Mouse (Mus musculus) limb, embryonic 11.5 days (tissue): ENCODE results near the gene Rab44. TPM values are rescaled to one million over a fixed set of nuclear protein-coding genes. Genes with fewer than 3 reads are reported as not detected.

ENCODE experiments used
- ATAC-seq: fragments of 200-750 bp; cut with Nextera tagmentation; 2 replicates; pipeline ENCODE4 v1.8.0; 2017; ENCODE audit warnings: low read depth; ENCODE audit not compliant: insufficient number of reproducible peaks, low FRiP score, low TSS enrichment
- DNase-seq: peaks from one replicate; pipeline ENCODE4 v3.0.0-alpha.2; 2015; ENCODE audit warnings: low spot score
- H3K27ac ChIP-seq: fragments of 300-500 bp; sonication (generic); replicated peaks from 2 replicates; pipeline ENCODE4 v1.5.1; 2014; ENCODE audit warnings: low read depth, mild to moderate bottlenecking, low read length
- H3K27me3 ChIP-seq: fragments of 300-500 bp; sonication (generic); 2 replicates; pipeline ENCODE4 v1.6.1; 2014; ENCODE audit warnings: mild to moderate bottlenecking, low read length, mixed read lengths; ENCODE audit not compliant: control insufficient read depth, insufficient read depth
- H3K36me3 ChIP-seq: fragments of 300-500 bp; sonication (generic); 2 replicates; pipeline ENCODE4 v1.6.1; 2014; ENCODE audit warnings: mild to moderate bottlenecking, low read length, moderate library complexity, mixed read lengths; ENCODE audit not compliant: control insufficient read depth, insufficient read depth
- H3K4me1 ChIP-seq: fragments of 300-500 bp; sonication (generic); 2 replicates; pipeline ENCODE4 v1.6.1; 2014; ENCODE audit warnings: low read length, mixed read lengths; ENCODE audit not compliant: control insufficient read depth, insufficient read depth
- H3K4me2 ChIP-seq: fragments of 300-500 bp; sonication (generic); 2 replicates; pipeline ENCODE4 v1.6.1; 2014; ENCODE audit warnings: low read depth, mild to moderate bottlenecking, moderate library complexity; ENCODE audit not compliant: severe bottlenecking
- H3K4me3 ChIP-seq: fragments of 300-500 bp; sonication (generic); 2 replicates; pipeline ENCODE4 v1.5.1; 2014; ENCODE audit warnings: low read depth, low read length
- H3K9ac ChIP-seq: fragments of 300-500 bp; sonication (generic); 2 replicates; pipeline ENCODE4 v1.6.1; 2014; ENCODE audit warnings: mild to moderate bottlenecking, low read length
- H3K9me3 ChIP-seq: fragments of 300-500 bp; sonication (generic); 2 replicates; pipeline ENCODE4 v1.6.1; 2016; ENCODE audit warnings: low read length; ENCODE audit not compliant: control insufficient read depth
- WGBS: fragments of 180-500 bp; shearing (Covaris S2); extraction: QIAGEN DNeasy Blood & Tissue Kit; methylation state at CpG from one replicate; pipeline ENCODE4 v1.1.7; 2014; 5-methylcytosine and 5-hydroxymethylcytosine counted together
- polyA plus RNA-seq: library from polyadenylated mRNA; unstranded; fragments of >200 nt; fragmentation: Nextera tagmentation; extraction: Ambion mirVana; gene quantifications from 2 replicates; pipeline ENCODE4 v1.2.1, GENCODE M21; 2014

Gene Rab44
- polyA plus RNA-seq, 1 experiment from 2014 or later, result not detected

DNA sequence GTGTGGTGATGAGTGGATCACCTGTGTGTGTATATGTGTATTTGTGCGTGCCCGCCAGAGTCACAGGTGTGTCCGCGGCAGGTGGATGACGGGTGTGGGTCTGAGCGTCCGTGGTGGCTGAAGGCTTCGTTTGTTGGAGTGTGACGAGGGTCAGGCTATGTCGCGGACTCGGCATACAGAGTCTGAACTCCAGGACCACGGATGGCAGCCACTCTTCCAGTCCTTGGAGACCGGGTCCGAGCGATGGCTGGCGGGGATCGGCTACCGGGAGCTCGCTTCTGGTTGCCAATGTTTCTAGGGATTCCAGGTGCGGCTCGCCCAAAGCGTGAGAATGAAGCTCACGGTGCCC, 20.0 kb upstream of the Rab44 start:
- no peaks in the 10 kb centered on the region for H3K9me3 ChIP-seq
- H3K27ac ChIP-seq, result no peak overlapping the region
- peak overlapping the region; percentile 33 for H3K4me3 ChIP-seq
- DNase-seq (peak; percentile 47), ATAC-seq (0 out of 2 replicates have a peak, but pooled peaks have one; percentile 2)
- H3K4me1 ChIP-seq, result peaks cover 19% of the 10 kb centered on the region
- H3K4me2 ChIP-seq, result peak overlapping the region; percentile 79
- no peaks in the 10 kb centered on the region for H3K36me3 ChIP-seq
- under 1% methylated on average over 24 of the region's 24 CpGs for WGBS
- no peak overlapping the region; the same call in 1 of the 2 replicates for H3K9ac ChIP-seq
- H3K27me3 ChIP-seq, result peaks cover 18% of the 10 kb centered on the region

DNA sequence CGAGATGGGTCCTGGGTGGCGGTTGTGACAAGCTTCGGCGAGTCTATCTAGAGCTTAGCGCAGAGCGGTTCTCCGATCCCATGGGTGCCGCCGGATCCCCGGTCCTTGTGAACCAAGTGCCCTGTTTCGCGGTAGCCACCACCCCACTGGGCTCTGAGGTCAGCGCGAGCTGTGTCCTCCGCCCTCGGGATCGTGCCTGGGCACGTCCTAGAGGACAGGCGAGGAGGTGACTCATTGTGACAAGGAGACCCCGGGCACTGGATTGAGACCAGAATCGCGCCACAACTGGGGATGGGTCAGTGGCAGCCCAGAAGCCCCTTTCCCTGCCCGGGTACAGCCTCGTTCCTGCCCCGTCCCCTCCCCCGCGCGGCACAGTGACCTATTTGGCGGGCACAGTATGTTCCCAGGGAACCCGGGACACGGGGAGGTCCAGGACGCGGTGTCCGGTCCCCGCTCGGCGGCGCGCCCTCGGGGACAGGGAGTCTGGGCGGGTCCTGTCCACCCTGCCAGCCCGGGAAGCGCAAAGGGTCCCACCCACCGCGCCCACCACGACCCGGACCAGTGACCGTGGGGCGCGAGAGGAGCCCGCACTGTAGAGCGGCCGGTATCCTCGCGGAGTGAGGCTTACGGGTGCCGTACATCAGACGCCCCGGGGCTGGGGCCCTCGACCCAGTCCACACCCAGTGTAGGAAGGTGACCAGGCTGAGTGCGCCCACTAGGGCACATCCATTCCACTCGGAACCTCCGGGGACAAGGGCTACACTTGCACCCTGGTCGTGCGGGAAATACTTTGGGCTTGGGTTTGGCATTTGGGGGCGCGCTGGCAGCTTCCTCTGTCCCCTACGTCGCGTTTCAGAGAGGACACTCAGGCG, 19.4 kb upstream of the Rab44 start:
- peaks cover 18% of the 10 kb centered on the region for H3K27me3 ChIP-seq
- peak overlapping the region; percentile 46 for H3K9ac ChIP-seq
- H3K27ac ChIP-seq, result no peak overlapping the region
- ATAC-seq (0 out of 2 replicates have a peak, but pooled peaks have one; percentile 55), DNase-seq (peak; percentile 52)
- peaks cover 19% of the 10 kb centered on the region for H3K4me1 ChIP-seq
- under 1% methylated on average over 71 of the region's 71 CpGs for WGBS
- H3K36me3 ChIP-seq, result no peaks in the 10 kb centered on the region
- no peaks in the 10 kb centered on the region for H3K9me3 ChIP-seq
- H3K4me2 ChIP-seq, result peak overlapping the region; percentile 79
- peak overlapping the region; percentile 33 for H3K4me3 ChIP-seq

DNA sequence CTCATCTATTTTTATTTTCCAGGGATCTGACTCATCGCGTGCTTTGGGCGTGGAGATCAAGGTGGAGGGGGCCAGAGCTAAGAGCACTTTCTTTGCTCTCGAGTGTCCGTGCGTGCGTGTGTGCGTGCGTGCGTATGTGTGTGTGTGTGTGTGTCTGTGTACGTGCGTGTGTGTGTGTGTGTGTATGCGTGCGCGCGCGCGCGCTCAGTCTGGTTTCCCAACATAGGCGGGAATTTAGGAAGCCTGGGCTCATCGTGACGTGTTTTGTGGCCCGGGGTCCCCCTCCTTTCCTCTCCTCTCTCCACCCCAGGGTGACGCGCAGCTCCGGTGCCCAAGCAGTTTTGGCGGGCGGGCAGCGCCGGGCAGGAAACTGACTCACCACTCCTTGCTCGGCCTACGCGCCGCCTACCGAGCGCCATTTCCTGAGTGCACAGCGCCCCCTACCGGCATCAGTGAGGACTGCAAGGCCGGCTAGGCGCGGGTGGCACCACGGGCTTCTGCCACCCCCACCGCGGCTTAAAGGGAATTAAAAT, 18.7 kb upstream of the Rab44 start:
- Histone ChIP-seq H3K27ac (no peak overlapping the region), H3K4me2 (peak overlapping the region; percentile 79), H3K36me3 (no peaks in the 10 kb centered on the region), H3K4me1 (peaks cover 19% of the 10 kb centered on the region), H3K9me3 (no peaks in the 10 kb centered on the region), H3K4me3 (peak overlapping the region; percentile 33), H3K27me3 (peaks cover 18% of the 10 kb centered on the region), H3K9ac (peak overlapping the region; percentile 19; the same call in 1 of the 2 replicates)
- DNase-seq (peak; percentile 96), ATAC-seq (peak; percentile 40; the same call in 1 of the 2 replicates)
- under 1% methylated on average over 44 of the region's 44 CpGs for WGBS

DNA sequence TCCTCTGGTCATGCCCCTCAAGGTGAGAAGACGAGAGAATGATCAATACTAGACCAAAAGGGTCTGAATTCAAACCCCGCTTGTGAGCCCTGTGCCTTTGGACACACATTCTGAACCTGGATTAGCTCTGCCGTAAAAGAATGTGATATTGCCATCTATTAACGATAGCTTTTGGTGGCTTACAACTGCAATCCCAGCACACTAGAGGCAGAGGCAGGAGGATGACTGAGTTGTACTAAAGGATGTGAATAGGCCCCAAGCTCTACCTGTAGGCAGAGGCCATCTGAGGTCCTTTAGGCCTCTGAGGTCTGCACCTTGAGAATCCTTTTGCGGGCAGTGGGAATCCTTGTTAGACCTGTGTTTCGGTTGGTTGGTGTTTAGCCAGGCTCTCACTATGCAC, 17.7 kb upstream of the Rab44 start:
- Histone ChIP-seq H3K27ac (no peak overlapping the region), H3K27me3 (peaks cover 18% of the 10 kb centered on the region), H3K36me3 (no peaks in the 10 kb centered on the region), H3K4me3 (no peak overlapping the region), H3K9me3 (no peaks in the 10 kb centered on the region), H3K4me1 (peaks cover 19% of the 10 kb centered on the region), H3K4me2 (no peak overlapping the region), H3K9ac (no peak overlapping the region)
- WGBS, result 87% methylated on average over 6 of the region's 6 CpGs
- ATAC-seq, result no peak
- DNase-seq, result no peak

DNA sequence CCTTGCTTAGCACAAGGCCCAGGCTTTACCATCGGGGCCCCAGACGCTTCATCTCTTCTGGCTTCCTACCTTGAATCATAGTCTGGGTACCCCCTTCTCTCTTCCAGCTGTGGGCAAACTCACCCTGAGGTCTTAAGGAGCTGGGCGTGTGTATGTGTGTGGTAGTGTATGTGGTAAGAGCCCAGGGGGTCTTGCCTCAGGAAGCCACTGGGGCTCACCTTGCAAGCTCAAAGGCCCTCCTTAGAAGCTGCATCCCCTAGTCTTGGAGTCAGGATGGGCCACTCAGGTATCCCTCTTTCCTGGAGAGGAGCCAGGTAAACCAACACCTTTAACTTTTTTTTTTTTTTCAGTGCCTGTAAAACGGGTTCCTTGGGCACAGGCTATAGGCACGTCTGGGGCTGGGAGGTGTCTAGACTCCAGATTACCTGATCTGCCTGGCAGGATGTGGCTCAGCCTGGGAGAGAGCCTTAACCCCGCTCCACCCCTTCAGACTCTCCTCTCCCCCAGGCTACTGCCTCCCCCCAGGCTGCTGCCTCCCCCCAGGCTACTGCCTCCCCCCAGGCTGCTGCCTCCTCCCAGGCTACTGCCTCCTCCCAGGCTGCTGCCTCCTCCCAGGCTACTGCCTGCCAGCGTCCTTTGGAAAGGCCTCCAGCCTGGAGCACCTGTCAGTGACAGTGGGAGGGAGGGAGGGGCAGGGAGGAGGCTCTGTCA, 16.9 kb upstream of the Rab44 start:
- ATAC-seq, result no peak
- Histone ChIP-seq H3K36me3 (no peaks in the 10 kb centered on the region), H3K4me1 (peaks cover 19% of the 10 kb centered on the region)

DNA sequence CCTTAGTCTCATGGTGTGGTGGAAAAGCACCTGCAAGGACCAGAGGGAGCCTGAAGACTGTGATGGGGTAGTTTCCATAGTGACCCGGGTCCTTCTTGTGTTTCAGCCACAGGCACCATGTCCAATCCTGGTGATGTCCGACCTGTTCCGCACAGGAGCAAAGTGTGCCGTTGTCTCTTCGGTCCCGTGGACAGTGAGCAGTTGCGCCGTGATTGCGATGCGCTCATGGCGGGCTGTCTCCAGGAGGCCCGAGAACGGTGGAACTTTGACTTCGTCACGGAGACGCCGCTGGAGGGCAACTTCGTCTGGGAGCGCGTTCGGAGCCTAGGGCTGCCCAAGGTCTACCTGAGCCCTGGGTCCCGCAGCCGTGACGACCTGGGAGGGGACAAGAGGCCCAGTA, 15.7 kb upstream of the Rab44 start:
- H3K27me3 ChIP-seq, result peaks cover 16% of the 10 kb centered on the region
- H3K9ac ChIP-seq, result no peak overlapping the region
- WGBS, result 95% methylated on average over 24 of the region's 24 CpGs
- no peak for ATAC-seq
- H3K4me3 ChIP-seq, result no peak overlapping the region
- H3K9me3 ChIP-seq, result no peaks in the 10 kb centered on the region
- H3K4me1 ChIP-seq, result peaks cover 14% of the 10 kb centered on the region
- no peak overlapping the region for H3K4me2 ChIP-seq
- no peak for DNase-seq
- H3K36me3 ChIP-seq, result no peaks in the 10 kb centered on the region
- no peak overlapping the region for H3K27ac ChIP-seq

More for the DNA sequence above, 16.9 kb upstream of the Rab44 start:
- peaks cover 18% of the 10 kb centered on the region for H3K27me3 ChIP-seq
- no peak overlapping the region for H3K27ac ChIP-seq
- no peak overlapping the region for H3K4me2 ChIP-seq
- DNase-seq, result no peak
- 69% methylated on average over 7 of the region's 7 CpGs for WGBS
- H3K4me3 ChIP-seq, result no peak overlapping the region
- H3K9ac ChIP-seq, result no peak overlapping the region
- no peaks in the 10 kb centered on the region for H3K9me3 ChIP-seq

DNA sequence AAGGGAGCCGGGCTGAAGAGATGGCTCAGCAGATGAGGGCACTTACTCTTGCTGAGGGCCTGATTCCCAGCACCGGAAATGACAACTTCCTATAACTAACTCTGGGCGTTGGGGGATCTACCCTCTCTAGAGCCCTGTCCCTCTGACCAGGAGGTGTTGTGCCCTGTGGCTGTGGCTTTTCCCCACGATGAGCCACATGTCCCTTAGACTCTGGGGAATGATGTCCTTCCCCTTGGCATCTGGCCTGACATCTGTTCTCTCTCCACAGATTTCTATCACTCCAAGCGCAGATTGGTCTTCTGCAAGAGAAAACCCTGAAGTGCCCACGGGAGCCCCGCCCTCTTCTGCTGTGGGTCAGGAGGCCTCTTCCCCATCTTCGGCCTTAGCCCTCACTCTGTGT, 14.9 kb upstream of the Rab44 start:
- no peaks in the 10 kb centered on the region for H3K9me3 ChIP-seq
- 92% methylated on average over 8 of the region's 8 CpGs for WGBS

DNA sequence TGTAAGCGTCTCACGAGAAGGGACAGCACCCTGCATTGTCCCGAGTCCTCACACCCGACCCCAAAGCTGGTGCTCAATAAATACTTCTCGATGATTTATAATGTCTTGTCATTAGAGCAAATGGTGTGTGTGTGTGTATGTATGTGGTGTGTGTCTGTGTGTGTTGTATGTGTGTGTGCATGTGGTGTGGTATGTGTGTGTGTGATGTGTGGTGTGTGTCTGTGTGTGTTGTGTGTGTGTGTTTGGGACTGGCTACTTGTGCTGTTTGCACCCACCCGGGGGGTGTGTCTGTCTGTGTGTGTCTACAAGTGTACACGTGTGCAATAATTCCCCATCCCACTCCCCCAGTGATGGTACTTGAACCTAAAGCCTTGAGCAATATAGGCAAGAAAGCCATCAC, 13.3 kb upstream of the Rab44 start:
- 90% methylated on average over 7 of the region's 7 CpGs for WGBS
- Histone ChIP-seq H3K4me2 (no peak overlapping the region), H3K36me3 (no peaks in the 10 kb centered on the region), H3K27me3 (no peaks in the 10 kb centered on the region), H3K4me1 (no peaks in the 10 kb centered on the region), H3K9me3 (no peaks in the 10 kb centered on the region), H3K27ac (no peak overlapping the region), H3K4me3 (no peak overlapping the region), H3K9ac (no peak overlapping the region)
- no peak for ATAC-seq
- no peak for DNase-seq

More for the DNA sequence above, 14.9 kb upstream of the Rab44 start:
- Histone ChIP-seq H3K27me3 (peaks cover 9% of the 10 kb centered on the region), H3K36me3 (no peaks in the 10 kb centered on the region), H3K9ac (no peak overlapping the region), H3K27ac (no peak overlapping the region), H3K4me1 (peaks cover 7% of the 10 kb centered on the region), H3K4me3 (no peak overlapping the region), H3K4me2 (no peak overlapping the region)
- DNase-seq (no peak), ATAC-seq (no peak)
